Mouse (Mus musculus): Measurements from ENCODE around the gene Zscan5b. TPM values are rescaled to one million over a fixed set of nuclear protein-coding genes. Genes with fewer than 3 reads are reported as not detected.

The Zscan5b gene
- polyA plus RNA-seq, 1 experiment from 2014 or later: not detected

- H3K4me3 ChIP-seq (ENCODE audit: inconsistent target): no peak overlapping the region
- no peaks in the 10 kb centered on the region for H3K79me2 ChIP-seq (ENCODE audit: inconsistent target)
- H3K27ac ChIP-seq: no peak overlapping the region
- no peaks in the 10 kb centered on the region for H3K36me3 ChIP-seq (ENCODE audit: inconsistent target)
- 86% methylated on average over 3 of the region's 3 CpGs for WGBS (ENCODE audit: missing documents)
Observed at GRCm38 (mm10) chr7:6262120-6262519, 40.0 kb downstream of the Zscan5b start.

- H3K27ac ChIP-seq: no peak overlapping the region
- H3K36me3 ChIP-seq (ENCODE audit: inconsistent target): no peaks in the 10 kb centered on the region
- WGBS (ENCODE audit: missing documents): 89% methylated on average over 4 of the region's 4 CpGs
- no peaks in the 10 kb centered on the region for H3K79me2 ChIP-seq (ENCODE audit: inconsistent target)
- H3K4me3 ChIP-seq (ENCODE audit: inconsistent target): no peak overlapping the region
Observed at GRCm38 (mm10) chr7:6262984-6263383, 40.9 kb downstream of the Zscan5b start.

DNA sequence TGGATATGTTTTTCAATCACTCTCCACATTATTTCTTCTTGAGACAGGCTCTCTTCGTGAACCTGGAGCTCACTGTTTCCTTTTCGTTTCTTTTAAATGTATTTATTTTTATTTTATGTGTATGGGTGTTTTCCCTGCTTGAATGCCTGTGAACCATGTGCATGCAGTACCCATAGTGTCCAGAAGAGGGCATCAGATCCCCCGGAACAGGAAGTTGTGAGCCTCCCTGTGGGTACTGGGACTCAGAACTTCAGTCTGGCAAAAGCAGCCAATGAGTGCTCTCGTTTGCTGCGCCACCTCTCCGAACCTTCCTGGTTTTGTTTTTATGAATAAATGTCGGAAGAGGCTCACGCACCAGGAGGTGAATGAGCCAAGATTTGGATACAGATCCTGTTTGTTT, 43.6 kb downstream of the Zscan5b start:
- H3K36me3 ChIP-seq (ENCODE audit: inconsistent target): no peaks in the 10 kb centered on the region
- H3K27ac ChIP-seq: no peak overlapping the region
- WGBS (ENCODE audit: missing documents): 66% methylated on average over 8 of the region's 8 CpGs
- H3K79me2 ChIP-seq (ENCODE audit: inconsistent target): no peaks in the 10 kb centered on the region
- H3K4me3 ChIP-seq (ENCODE audit: inconsistent target): no peak overlapping the region

DNA sequence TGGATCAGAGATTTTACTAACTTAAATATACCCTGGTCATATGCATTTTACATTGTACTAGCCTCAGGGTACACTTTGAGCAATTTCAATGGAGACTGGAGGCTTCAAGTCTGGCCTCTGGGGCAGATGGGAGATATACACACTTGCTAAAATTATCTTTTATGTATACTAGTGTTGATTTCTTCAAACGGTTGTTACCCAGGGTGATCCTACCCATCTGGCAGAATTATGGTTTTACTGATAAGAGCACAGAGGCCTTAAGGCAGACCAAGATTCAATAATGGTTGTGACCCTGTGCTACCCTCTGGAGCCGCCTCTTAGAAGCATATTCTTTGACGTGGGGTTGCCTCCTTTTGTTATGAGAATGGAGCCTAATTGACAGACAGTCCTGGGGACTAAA, 55.8 kb downstream of the Zscan5b start:
- WGBS (ENCODE audit: missing documents): 63% methylated on average over 3 of the region's 3 CpGs
- Histone ChIP-seq H3K79me2 (ENCODE audit: inconsistent target) (no peaks in the 10 kb centered on the region), H3K27ac (no peak overlapping the region), H3K4me3 (ENCODE audit: inconsistent target) (no peak overlapping the region), H3K36me3 (ENCODE audit: inconsistent target) (no peaks in the 10 kb centered on the region)

- no peaks in the 10 kb centered on the region for H3K79me2 ChIP-seq (ENCODE audit: inconsistent target)
- H3K36me3 ChIP-seq (ENCODE audit: inconsistent target): no peaks in the 10 kb centered on the region
- peak overlapping the region; percentile 80 for H3K27ac ChIP-seq
- peak overlapping the region; percentile 70 for H3K4me3 ChIP-seq (ENCODE audit: inconsistent target)
- WGBS (ENCODE audit: missing documents): 0% methylated on average over 1 of the region's 1 CpGs
Observed at GRCm38 (mm10) chr7:6282749-6283148, 60.7 kb downstream of the Zscan5b start.

DNA sequence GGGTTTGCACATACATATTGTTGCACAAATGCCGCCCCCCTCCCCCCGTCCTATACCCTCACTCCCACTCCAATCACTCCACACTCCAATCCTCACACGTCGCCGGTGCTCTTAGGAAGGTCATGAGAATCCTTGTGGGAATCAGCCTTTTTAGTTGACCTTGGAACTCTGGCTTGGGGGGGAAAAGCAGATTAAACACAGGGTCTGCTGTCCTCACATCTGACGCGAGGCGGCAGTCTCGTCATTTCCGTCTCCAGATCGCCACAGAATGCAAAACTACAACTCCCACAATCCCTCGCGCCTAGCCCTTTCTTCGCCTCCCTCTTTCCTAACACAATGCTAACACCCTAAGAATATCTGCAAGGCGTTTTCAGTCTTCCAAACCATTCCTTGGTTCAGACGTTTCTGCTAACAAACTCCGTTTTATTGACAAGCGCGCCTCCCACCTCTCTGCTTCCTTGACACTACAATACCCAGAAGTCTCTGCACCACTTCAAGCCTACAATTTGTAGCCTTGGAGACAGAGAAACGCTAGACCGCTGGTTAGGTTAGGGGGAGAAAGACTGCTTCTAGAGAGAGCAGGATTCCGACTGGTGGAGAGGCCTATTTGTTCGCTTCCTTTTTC, 61.5 kb downstream of the Zscan5b start:
- H3K4me3 ChIP-seq (ENCODE audit: inconsistent target): peak overlapping the region; percentile 70
- peak overlapping the region; percentile 80 for H3K27ac ChIP-seq
- no peaks in the 10 kb centered on the region for H3K79me2 ChIP-seq (ENCODE audit: inconsistent target)
- H3K36me3 ChIP-seq (ENCODE audit: inconsistent target): no peaks in the 10 kb centered on the region
- 3% methylated on average over 23 of the region's 23 CpGs for WGBS (ENCODE audit: missing documents)

DNA sequence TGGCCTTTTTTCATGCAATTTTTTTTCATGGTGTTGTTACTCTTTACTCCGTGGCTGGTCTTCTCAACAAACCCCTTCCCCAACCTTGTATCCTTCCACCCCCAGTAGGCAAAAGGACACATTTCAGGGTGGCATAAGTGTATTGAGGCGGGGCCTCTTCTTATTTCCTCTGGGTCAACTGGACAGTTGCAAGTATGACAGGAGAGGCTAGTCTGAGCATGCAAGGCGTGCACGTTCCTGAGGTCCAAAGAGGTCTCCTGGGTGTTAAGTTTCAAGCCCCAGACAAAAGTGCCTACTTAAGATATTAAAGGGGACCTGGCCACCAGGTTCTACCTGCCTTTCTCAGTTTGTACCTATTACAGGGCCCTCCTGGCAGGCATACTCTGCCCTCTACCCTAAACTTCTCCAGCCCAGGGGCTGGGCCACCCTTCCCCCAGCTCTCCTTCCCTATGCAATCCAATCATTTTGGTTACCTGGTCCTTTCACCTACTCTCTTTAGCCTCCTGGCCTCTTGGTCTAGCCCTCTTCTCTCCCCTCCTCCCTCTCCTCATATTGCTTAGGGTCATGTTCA, 62.4 kb downstream of the Zscan5b start:
- H3K79me2 ChIP-seq (ENCODE audit: inconsistent target): no peaks in the 10 kb centered on the region
- H3K4me3 ChIP-seq (ENCODE audit: inconsistent target): no peak overlapping the region
- no peaks in the 10 kb centered on the region for H3K36me3 ChIP-seq (ENCODE audit: inconsistent target)
- peak overlapping the region; percentile 84 for H3K27ac ChIP-seq
- WGBS (ENCODE audit: missing documents): 93% methylated on average over 4 of the region's 4 CpGs

- peak overlapping the region; percentile 44 for H3K4me3 ChIP-seq (ENCODE audit: inconsistent target)
Observed at GRCm38 (mm10) chr7:6285366-6285765, 63.3 kb downstream of the Zscan5b start.

DNA sequence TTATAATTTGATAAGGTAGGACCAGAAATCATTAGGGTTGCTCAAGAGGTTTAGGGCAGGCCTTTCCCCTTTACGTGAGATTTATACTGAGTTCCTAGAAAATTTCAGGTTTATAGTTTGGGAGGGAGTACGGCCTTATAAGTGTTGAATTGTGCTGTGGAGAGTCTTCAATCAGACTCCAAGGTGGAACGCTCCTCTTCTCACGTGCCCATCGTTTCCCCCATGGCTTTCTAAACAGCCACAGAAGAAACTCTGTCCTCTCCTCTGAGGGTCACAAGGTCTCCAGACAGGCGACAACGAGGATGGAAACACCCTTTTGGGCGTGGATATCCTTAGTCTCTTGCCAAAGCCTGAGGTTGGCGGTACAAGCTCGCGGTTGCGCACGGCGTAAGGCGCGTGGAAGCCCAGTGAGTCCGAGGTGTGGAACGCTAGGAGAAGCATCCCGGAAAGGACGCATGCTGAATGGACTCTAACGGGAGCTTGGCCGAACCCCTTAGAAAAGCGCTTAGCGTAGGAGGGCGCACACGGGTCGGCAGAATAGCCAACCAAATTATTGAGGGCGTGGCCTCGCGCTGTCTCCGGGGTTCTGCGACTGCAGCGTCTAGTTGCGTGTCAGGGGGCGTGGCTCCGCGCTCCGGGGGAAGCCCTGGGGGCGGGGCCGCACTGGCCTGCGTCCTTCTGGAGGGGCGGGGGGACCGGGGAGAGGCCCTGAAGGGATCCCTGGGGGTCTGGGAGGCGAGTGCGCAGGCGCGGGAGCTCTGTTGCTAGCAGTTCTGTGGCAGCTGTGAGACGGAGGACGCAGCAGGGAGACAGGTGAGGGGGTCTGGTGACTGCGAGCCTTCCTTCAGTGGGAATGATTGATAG, 64.0 kb downstream of the Zscan5b start, which contains the start of gene Zfp667:
Gene Zfp667, plus strand, starts transcription at position 738 of the 864 bp plus-strand sequence.
- 2% methylated on average over 49 of the region's 50 CpGs for WGBS (ENCODE audit: missing documents)
- H3K36me3 ChIP-seq (ENCODE audit: inconsistent target): no peaks in the 10 kb centered on the region
- peak within 1 kb of the TSS; percentile 44 for H3K4me3 ChIP-seq (ENCODE audit: inconsistent target)
- no peaks in the 10 kb centered on the region for H3K79me2 ChIP-seq (ENCODE audit: inconsistent target)
- H3K27ac ChIP-seq: peak within 1 kb of the TSS; percentile 84

More at GRCm38 (mm10) chr7:6285366-6285765, 63.3 kb downstream of the Zscan5b start:
- WGBS (ENCODE audit: missing documents): 23% methylated on average over 6 of the region's 6 CpGs
- H3K36me3 ChIP-seq (ENCODE audit: inconsistent target): no peaks in the 10 kb centered on the region
- H3K27ac ChIP-seq: peak overlapping the region; percentile 84
- H3K79me2 ChIP-seq (ENCODE audit: inconsistent target): no peaks in the 10 kb centered on the region

DNA sequence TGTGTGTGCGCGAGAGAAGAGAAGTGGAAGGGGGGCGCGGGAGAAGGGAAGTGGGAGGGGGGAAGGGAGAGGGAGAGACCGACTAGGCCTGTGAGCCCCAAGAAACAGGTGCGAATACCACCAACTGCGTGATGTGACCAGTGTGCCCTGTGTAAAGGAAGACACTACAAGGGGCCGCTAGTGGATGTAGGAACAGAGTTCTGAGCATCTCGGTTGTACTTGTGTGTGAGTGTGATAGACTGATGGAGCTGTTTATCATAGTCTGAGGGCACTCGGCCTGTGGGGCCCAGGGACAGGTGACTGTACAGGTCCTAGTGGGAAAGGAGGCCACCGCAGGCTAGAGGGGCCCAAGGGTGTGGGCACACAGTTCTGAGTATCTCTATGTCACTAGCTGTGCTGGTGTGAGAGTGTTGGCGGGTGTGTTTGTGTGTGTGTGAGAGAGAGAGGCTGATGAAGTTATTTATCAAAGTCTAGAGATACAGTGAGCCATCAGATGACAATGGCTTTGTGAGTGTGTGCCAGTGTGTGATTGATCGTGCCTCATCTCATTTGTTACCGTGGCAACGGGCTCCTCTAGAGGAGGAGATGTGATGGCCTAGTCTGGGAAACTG, 64.9 kb downstream of the Zscan5b start:
- no peaks in the 10 kb centered on the region for H3K36me3 ChIP-seq (ENCODE audit: inconsistent target)
- no peaks in the 10 kb centered on the region for H3K79me2 ChIP-seq (ENCODE audit: inconsistent target)
- H3K4me3 ChIP-seq (ENCODE audit: inconsistent target): peak overlapping the region; percentile 44
- 41% methylated on average over 15 of the region's 15 CpGs for WGBS (ENCODE audit: missing documents)
- H3K27ac ChIP-seq: no peak overlapping the region

Other genes starting within 250 kb of the Zscan5b start
- gene Vmn1r65, start 211.3 kb upstream of the Zscan5b start, polyA plus RNA-seq (2018): not detected in 3 replicates
- not detected in 3 replicates for gene Nlrp4c, start 177.1 kb upstream of the Zscan5b start, polyA plus RNA-seq (2018)
- gene Zfp787, start 66.3 kb upstream of the Zscan5b start, polyA plus RNA-seq (2018): 11.6 to 29.7 TPM (median 29.1 TPM) in 3 replicates
- 5.2 to 17.1 TPM (median 13.0 TPM) in 3 replicates for gene Zfp444, start 50.1 kb upstream of the Zscan5b start, polyA plus RNA-seq (2018)
- gene Galp, start 25.2 kb upstream of the Zscan5b start, polyA plus RNA-seq (2018): not detected in 3 replicates
- gene Epp13, start 30.4 kb downstream of the Zscan5b start, polyA plus RNA-seq (2018): not detected in 3 replicates
- 1.4 to 1.9 TPM (median 1.7 TPM) in 3 replicates for gene Zfp667, start 64.3 kb downstream of the Zscan5b start, polyA plus RNA-seq (2018)
- 1.3 to 3.0 TPM (median 1.3 TPM) in 3 replicates for gene Zfp583, start 109.0 kb downstream of the Zscan5b start, polyA plus RNA-seq (2018)
- gene Gm3854, start 121.5 kb downstream of the Zscan5b start, polyA plus RNA-seq (2018): 0.07 TPM in 1 of 3 replicates, not detected in the others
- gene Zfp78, start 141.0 kb downstream of the Zscan5b start, polyA plus RNA-seq (2018): 1.2 to 3.1 TPM (median 1.7 TPM) in 3 replicates
- gene Zfp28, start 161.0 kb downstream of the Zscan5b start, polyA plus RNA-seq (2018): 6.1 to 7.1 TPM (median 6.9 TPM) in 3 replicates
- gene Smim17, start 176.4 kb downstream of the Zscan5b start, polyA plus RNA-seq (2018): not detected in 3 replicates
- gene Gm20715, start 188.0 kb downstream of the Zscan5b start, polyA plus RNA-seq (2018): not detected in 3 replicates
- not detected in 3 replicates for gene Olfr1344, start 216.4 kb downstream of the Zscan5b start, polyA plus RNA-seq (2018)
- not detected in 3 replicates for gene Olfr1336, start 233.9 kb downstream of the Zscan5b start, polyA plus RNA-seq (2018)
- not detected in 3 replicates for gene Olfr1346, start 244.8 kb downstream of the Zscan5b start, polyA plus RNA-seq (2018)

Data from macrophage (primary cell).